Mouse (Mus musculus) lung, adult 2 months (tissue): Measurements from ENCODE around the gene Tmem108.

Experiments used
- CTCF ChIP-seq: fragments of 200-500 bp; IDR thresholded peaks from 2 replicates; pipeline ENCODE4 v1.5.1; 2011; ENCODE audit warnings: mild to moderate bottlenecking, low read length, control low read depth; ENCODE audit not compliant: insufficient read depth
- POLR2A ChIP-seq: fragments of 200-500 bp; IDR thresholded peaks from 2 replicates; pipeline ENCODE4 v1.6.1; 2011; ENCODE audit warnings: low read depth, mild to moderate bottlenecking, control low read depth, low read length, borderline replicate concordance; ENCODE audit errors: extremely low read depth

GRCm38 (mm10) chr9:103716002-103716401, 45.6 kb downstream of the Tmem108 start:
- TF ChIP-seq CTCF (no peak), POLR2A (no peak)
